Mouse (Mus musculus) liver, embryonic 14.5 days (tissue): ENCODE data around the gene Pdpk1.

Source experiments
- CTCF ChIP-seq: IDR thresholded peaks from 2 replicates; pipeline ENCODE4 v1.5.1; 2016; ENCODE audit warnings: antibody characterized with exemption, low read depth, control low read depth
- EP300 ChIP-seq: IDR thresholded peaks from 2 replicates; pipeline ENCODE4 v1.6.1; 2016; ENCODE audit warnings: antibody characterized with exemption, low read depth

- TF ChIP-seq CTCF (no peak), EP300 (no peak)
Observed at GRCm38 (mm10) chr17:24150824-24151223, at the start of gene Pdpk1.
